Mouse (Mus musculus): Measurements from ENCODE around the gene Lsm12. TPM values are rescaled to one million over a fixed set of nuclear protein-coding genes. Genes with fewer than 3 reads are reported as not detected.

Lsm12 gene
- polyA plus RNA-seq, 1 experiment = 124 TPM

- no peak for TF ChIP-seq CTCF (IDR thresholded peaks at IDR 0.05; ENCODE audit: borderline replicate concordance, insufficient read depth, low read length)
- TF ChIP-seq POLR2A (IDR thresholded peaks at IDR 0.05; ENCODE audit: low read depth, low read length) = peak; percentile 62
- Histone ChIP-seq H3K4me1 (ENCODE audit: control insufficient read depth, insufficient read depth, low read length) (peaks cover 3% of the 10 kb centered on the region; the same call in 1 of the 2 replicates), H3K27ac (ENCODE audit: insufficient read depth, low read length) (peak within 1 kb of the TSS; percentile 73), H3K4me3 (ENCODE audit: insufficient read depth, low read length) (peak within 1 kb of the TSS; percentile 78)
These were observed 4.7 kb upstream of the Lsm12 start, which contains the start of gene G6pc3 for GRCm38 (mm10) chr11:102189461-102190436. G6pc3 (plus strand) TSS chr11:102189620.

GRCm38 (mm10) chr11:102188980-102189379 is 3.9 kb upstream of the Lsm12 start:
- 0 out of 2 replicates have a peak overlapping the region, but pooled peaks have one; percentile 30 for H3K27ac ChIP-seq (ENCODE audit: insufficient read depth, low read length)
- peaks cover 3% of the 10 kb centered on the region; the same call in 1 of the 2 replicates for H3K4me1 ChIP-seq (ENCODE audit: control insufficient read depth, insufficient read depth, low read length)
- TF ChIP-seq CTCF (IDR thresholded peaks at IDR 0.05; ENCODE audit: borderline replicate concordance, insufficient read depth, low read length) (no peak), POLR2A (IDR thresholded peaks at IDR 0.05; ENCODE audit: low read depth, low read length) (no peak)
- H3K4me3 ChIP-seq (ENCODE audit: insufficient read depth, low read length) = peak overlapping the region; percentile 11

- H3K4me3 ChIP-seq (ENCODE audit: insufficient read depth, low read length) = no peak overlapping the region
- H3K4me1 ChIP-seq (ENCODE audit: control insufficient read depth, insufficient read depth, low read length) = peaks cover 3% of the 10 kb centered on the region; the same call in 1 of the 2 replicates
- TF ChIP-seq CTCF (IDR thresholded peaks at IDR 0.05; ENCODE audit: borderline replicate concordance, insufficient read depth, low read length) (no peak), POLR2A (IDR thresholded peaks at IDR 0.05; ENCODE audit: low read depth, low read length) (no peak)
- H3K27ac ChIP-seq (ENCODE audit: insufficient read depth, low read length) = no peak overlapping the region
These were observed 1.1 kb upstream of the Lsm12 start for GRCm38 (mm10) chr11:102186235-102186634.

GRCm38 (mm10) chr11:102185677-102186076 is 581 bp upstream of the Lsm12 start:
- Histone ChIP-seq H3K4me1 (ENCODE audit: control insufficient read depth, insufficient read depth, low read length) (peaks cover 3% of the 10 kb centered on the region; the same call in 1 of the 2 replicates), H3K27ac (ENCODE audit: insufficient read depth, low read length) (no peak overlapping the region), H3K4me3 (ENCODE audit: insufficient read depth, low read length) (no peak overlapping the region)
- no peak for TF ChIP-seq POLR2A (IDR thresholded peaks at IDR 0.05; ENCODE audit: low read depth, low read length)
- no peak for TF ChIP-seq CTCF (IDR thresholded peaks at IDR 0.05; ENCODE audit: borderline replicate concordance, insufficient read depth, low read length)

- Histone ChIP-seq H3K4me3 (ENCODE audit: insufficient read depth, low read length) (peak overlapping the region; percentile 96), H3K4me1 (ENCODE audit: control insufficient read depth, insufficient read depth, low read length) (0 out of 2 replicates have a peak, but pooled peaks cover 2% of the 10 kb centered on the region), H3K27ac (ENCODE audit: insufficient read depth, low read length) (peak overlapping the region; percentile 69; the same call in 1 of the 2 replicates)
- TF ChIP-seq POLR2A (IDR thresholded peaks at IDR 0.05; ENCODE audit: low read depth, low read length) = no peak
- TF ChIP-seq CTCF (IDR thresholded peaks at IDR 0.05; ENCODE audit: borderline replicate concordance, insufficient read depth, low read length) = no peak
These were observed 847 bp downstream of the Lsm12 start for GRCm38 (mm10) chr11:102184253-102184645.

- Histone ChIP-seq H3K4me3 (ENCODE audit: insufficient read depth, low read length) (no peak overlapping the region), H3K27ac (ENCODE audit: insufficient read depth, low read length) (no peak overlapping the region), H3K4me1 (ENCODE audit: control insufficient read depth, insufficient read depth, low read length) (no peaks in the 10 kb centered on the region)
- no peak for TF ChIP-seq CTCF (IDR thresholded peaks at IDR 0.05; ENCODE audit: borderline replicate concordance, insufficient read depth, low read length)
- no peak for TF ChIP-seq POLR2A (IDR thresholded peaks at IDR 0.05; ENCODE audit: low read depth, low read length)
These were observed 5.3 kb downstream of the Lsm12 start for GRCm38 (mm10) chr11:102179836-102180235.

- Histone ChIP-seq H3K4me3 (ENCODE audit: insufficient read depth, low read length) (no peak overlapping the region), H3K4me1 (ENCODE audit: control insufficient read depth, insufficient read depth, low read length) (no peaks in the 10 kb centered on the region), H3K27ac (ENCODE audit: insufficient read depth, low read length) (no peak overlapping the region)
- TF ChIP-seq POLR2A (IDR thresholded peaks at IDR 0.05; ENCODE audit: low read depth, low read length) (no peak), CTCF (IDR thresholded peaks at IDR 0.05; ENCODE audit: borderline replicate concordance, insufficient read depth, low read length) (no peak)
These were observed 16.4 kb downstream of the Lsm12 start for GRCm38 (mm10) chr11:102168689-102169088.

GRCm38 (mm10) chr11:102167539-102167938 is 17.6 kb downstream of the Lsm12 start:
- Histone ChIP-seq H3K27ac (ENCODE audit: insufficient read depth, low read length) (no peak overlapping the region), H3K4me3 (ENCODE audit: insufficient read depth, low read length) (no peak overlapping the region), H3K4me1 (ENCODE audit: control insufficient read depth, insufficient read depth, low read length) (no peaks in the 10 kb centered on the region)
- TF ChIP-seq CTCF (IDR thresholded peaks at IDR 0.05; ENCODE audit: borderline replicate concordance, insufficient read depth, low read length) = no peak
- TF ChIP-seq POLR2A (IDR thresholded peaks at IDR 0.05; ENCODE audit: low read depth, low read length) = no peak

- Histone ChIP-seq H3K4me3 (ENCODE audit: insufficient read depth, low read length) (no peak overlapping the region), H3K4me1 (ENCODE audit: control insufficient read depth, insufficient read depth, low read length) (no peaks in the 10 kb centered on the region), H3K27ac (ENCODE audit: insufficient read depth, low read length) (no peak overlapping the region)
- TF ChIP-seq POLR2A (IDR thresholded peaks at IDR 0.05; ENCODE audit: low read depth, low read length) = no peak
- TF ChIP-seq CTCF (IDR thresholded peaks at IDR 0.05; ENCODE audit: borderline replicate concordance, insufficient read depth, low read length) = no peak
These were observed 18.9 kb downstream of the Lsm12 start for GRCm38 (mm10) chr11:102165971-102166722.

All from embryonic fibroblast, embryonic 13.5 days (primary cell).